Comparison of ENCODE assay signal across 36 mouse cellular contexts in the genomic region with DNA sequence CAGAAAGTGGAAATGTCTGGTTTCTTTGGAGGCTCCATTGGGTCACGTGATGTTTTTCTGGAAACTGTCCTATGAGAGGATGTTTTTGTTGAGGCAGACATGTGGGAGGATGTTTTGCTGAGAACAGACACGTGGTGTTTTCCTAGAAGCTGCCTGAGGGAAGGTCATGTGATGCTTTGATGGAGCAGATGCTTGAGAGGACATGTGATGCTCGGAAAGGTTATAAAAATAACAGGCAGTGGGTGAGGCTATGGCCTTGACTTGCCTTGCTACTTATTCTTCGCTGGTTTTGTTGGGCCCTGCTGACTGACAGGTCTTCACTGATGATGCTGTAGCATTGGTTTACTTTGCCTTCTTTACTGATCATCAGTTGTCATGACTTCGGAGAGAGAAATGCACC. TPM values are rescaled to one million over a fixed set of nuclear protein-coding genes. Genes with fewer than 3 reads are reported as not detected.
A peak's percentile ranks its signal among the peaks of the same experiment; 100 is the strongest.
DNase-seq lines count a peak whose midpoint lies in the region; ATAC-seq and TF ChIP-seq lines count a peak whose summit lies in the region.
"Had no signal": no experiment of that assay in that cellular context is flagged by ENCODE, and none has a peak within 500 bp of the region (broad histone marks: within the 10 kb centered on the region; RNA-seq: fewer than 3 reads in every experiment).

No protein-coding gene starts in this region.

- intact Hi-C loops in left cerebral cortex, postnatal 25 days (cut with DNase I) = no loop called here

- no peak for TF ChIP-seq CTCF in hindbrain, postnatal 0 days (IDR thresholded peaks at IDR 0.05; ENCODE audit: low read depth)

- H3K27ac ChIP-seq in hindbrain, postnatal 0 days = no peak overlapping the region
- H3K27ac ChIP-seq: forebrain, embryonic 10.5 days; forebrain, embryonic 13.5 days; hindbrain, embryonic 10.5 days; hindbrain, embryonic 13.5 days; intestine, embryonic 15.5 days had no signal

- H3K9ac ChIP-seq in hindbrain, postnatal 0 days (replicated peaks; ENCODE audit: low read length) = no peak overlapping the region
- H3K9ac ChIP-seq: forebrain, embryonic 13.5 days; hindbrain, embryonic 13.5 days; intestine, embryonic 15.5 days had no signal

- ATAC-seq in CD4-positive, CD25-positive, alpha-beta regulatory T cell, adult 4 months = peak; percentile 43
- ATAC-seq in activated CD4-positive, CD25-positive, alpha-beta regulatory T cell, adult 4 months = peak; percentile 59
- no peak for ATAC-seq in hindbrain, postnatal 0 days
- ATAC-seq: forebrain, embryonic 13.5 days; forebrain, embryonic 16.5 days; hindbrain, embryonic 16.5 days; intestine, embryonic 15.5 days; Patski had no signal

- no peaks in the 10 kb centered on the region for H3K36me3 ChIP-seq in myocyte (ENCODE audit: control insufficient read depth, insufficient read depth)
- H3K36me3 ChIP-seq in hindbrain, postnatal 0 days (ENCODE audit: insufficient read depth, low read length) = no peaks in the 10 kb centered on the region
- H3K36me3 ChIP-seq: forebrain, embryonic 10.5 days; G1E; hindbrain, embryonic 10.5 days; hindbrain, embryonic 13.5 days; intestine, embryonic 15.5 days had no signal

- no peak overlapping the region for H3K4me3 ChIP-seq in myocyte
- H3K4me3 ChIP-seq in hindbrain, postnatal 0 days (ENCODE audit: low read length) = no peak overlapping the region
- H3K4me3 ChIP-seq: forebrain, embryonic 10.5 days; forebrain, embryonic 13.5 days; hindbrain, embryonic 10.5 days; hindbrain, embryonic 13.5 days; intestine, embryonic 15.5 days had no signal

- no peaks in the 10 kb centered on the region for H3K4me1 ChIP-seq in hindbrain, postnatal 0 days (ENCODE audit: insufficient read depth, low read length)
- H3K4me1 ChIP-seq: forebrain, embryonic 10.5 days; forebrain, embryonic 13.5 days; hindbrain, embryonic 10.5 days; hindbrain, embryonic 13.5 days; intestine, embryonic 15.5 days had no signal

- 89% methylated on average over 5 of the region's 5 CpGs for WGBS in hindbrain, postnatal 0 days

- H3K9me3 ChIP-seq in hindbrain, postnatal 0 days (ENCODE audit: low read length) = no peaks in the 10 kb centered on the region
- H3K9me3 ChIP-seq: intestine, embryonic 15.5 days had no signal

- H3ac ChIP-seq in myocyte (ENCODE audit: control insufficient read depth, insufficient read length) = no peak overlapping the region

- no peaks in the 10 kb centered on the region for H3K79me2 ChIP-seq in myocyte (ENCODE audit: control insufficient read depth, insufficient read depth)

- peak; percentile 54 for DNase-seq in CD4-positive helper T cell, adult 2 months (ENCODE audit: low read depth, low spot score)
- DNase-seq in B cell, adult 2 months = no peak
- no peak for DNase-seq in left cerebral cortex, postnatal 25 days (ENCODE audit: low spot score in 2 of 2)
- DNase-seq in right cerebral cortex, postnatal 25 days = no peak
- no peak for DNase-seq in hindbrain, postnatal 0 days (ENCODE audit: low spot score)
- DNase-seq: adrenal gland, postnatal 10 days; adrenal gland, postnatal 36 days; cerebellum, adult 11-12 months; cerebellum, adult 9-10 months; cerebellum, postnatal 14 days; gastrocnemius, postnatal 10 days; gastrocnemius, postnatal 36 days; kidney, adult 11 months had no signal

- no peaks in the 10 kb centered on the region for H3K27me3 ChIP-seq in myocyte (ENCODE audit: control insufficient read depth, insufficient read depth, insufficient read length)
- H3K27me3 ChIP-seq in hindbrain, postnatal 0 days (ENCODE audit: insufficient read depth, low read length) = no peaks in the 10 kb centered on the region
- H3K27me3 ChIP-seq: forebrain, embryonic 13.5 days; hindbrain, embryonic 13.5 days; intestine, embryonic 15.5 days; Patski had no signal

- TF ChIP-seq POLR2A in myocyte (IDR thresholded peaks at IDR 0.05; ENCODE audit: insufficient read length, low read depth) = no peak

- no peak overlapping the region for H3K4me2 ChIP-seq in myocyte (ENCODE audit: low read depth)
- H3K4me2 ChIP-seq in hindbrain, postnatal 0 days (ENCODE audit: low read depth, low read length) = no peak overlapping the region
- H3K4me2 ChIP-seq: forebrain, embryonic 13.5 days; heart, embryonic 11.5 days; hindbrain, embryonic 13.5 days; intestine, embryonic 15.5 days had no signal

TF ChIP-seq in myocyte, 11 proteins besides CTCF, POLR2A, EP300 and RAD21:
- TF ChIP-seq TCF12 (IDR thresholded peaks at IDR 0.05; ENCODE audit: insufficient read depth, poor library complexity, severe bottlenecking) = no peak
- no peak for TF ChIP-seq REST (IDR thresholded peaks at IDR 0.05; ENCODE audit: insufficient read depth, insufficient read length)
- TF ChIP-seq MYOG (IDR thresholded peaks at IDR 0.05; ENCODE audit: control insufficient read depth in 1 of 3, insufficient read depth in 1 of 3, insufficient read length in 2 of 3, low read depth in 2 of 3) = no peak
- TF ChIP-seq CEBPB (IDR thresholded peaks at IDR 0.05; ENCODE audit: insufficient read depth, poor library complexity, severe bottlenecking) = no peak
- TF ChIP-seq USF1 (IDR thresholded peaks at IDR 0.05; ENCODE audit: low read depth) = peak; percentile 3
- TF ChIP-seq E2F4 (IDR thresholded peaks at IDR 0.05; ENCODE audit: insufficient read depth) = no peak
- no peak for TF ChIP-seq TCF3 (IDR thresholded peaks at IDR 0.05; ENCODE audit: insufficient read length, low read depth)
- TF ChIP-seq SRF (IDR thresholded peaks at IDR 0.05; ENCODE audit: control insufficient read depth, insufficient read length, low read depth) = no peak
- TF ChIP-seq POLR2AphosphoS2 (IDR thresholded peaks at IDR 0.05; ENCODE audit: insufficient read length, low read depth) = no peak

RNA-seq across cellular contexts. Expression of a gene that starts 8.6 kb away (rescaled TPM):
- polyA plus RNA-seq in CD4-positive, CD25-positive, alpha-beta regulatory T cell, adult 4 months (2017; shearing (Covaris generic)) = 10 to 100 TPM; 17.1 TPM
- 10 to 100 TPM; 13.2 to 16.0 TPM for polyA plus RNA-seq in activated CD4-positive, CD25-positive, alpha-beta regulatory T cell, adult 4 months (2017; shearing (Covaris generic))
- 17.4 TPM for polyA plus RNA-seq in myocyte (2012; fragmentation: generic; extraction: Trizol)
- 10 to 100 TPM; 95.8 to 98.3 TPM for total RNA-seq in left cerebral cortex, postnatal 25 days (2021)
- 71.3 and 79.9 TPM in 2 replicates for total RNA-seq in hindbrain, postnatal 0 days (2014; rRNA removed)
- 81.7 and 82.1 TPM in 2 replicates for polyA plus RNA-seq in hindbrain, postnatal 0 days (2015; fragmentation: Nextera tagmentation; extraction: Ambion mirVana)

RNA-seq across cellular contexts. Expression of a gene that starts 51.8 kb away (rescaled TPM):
- not detected for polyA plus RNA-seq in CD4-positive, CD25-positive, alpha-beta regulatory T cell, adult 4 months (2017; shearing (Covaris generic))
- polyA plus RNA-seq in activated CD4-positive, CD25-positive, alpha-beta regulatory T cell, adult 4 months (2017; shearing (Covaris generic)) = not detected
- polyA plus RNA-seq in myocyte (2012; fragmentation: generic; extraction: Trizol) = not detected
- not detected for total RNA-seq in left cerebral cortex, postnatal 25 days (2021)
- total RNA-seq in hindbrain, postnatal 0 days (2014; rRNA removed) = not detected in 2 replicates
- not detected in 2 replicates for polyA plus RNA-seq in hindbrain, postnatal 0 days (2015; fragmentation: Nextera tagmentation; extraction: Ambion mirVana)
- total RNA-seq: adrenal gland, adult 18-20 months; adrenal gland, postnatal 10 days; adrenal gland, postnatal 36 days; CH12.LX; G1E; gastrocnemius, adult 18-20 months; gastrocnemius, postnatal 10 days; gastrocnemius, postnatal 36 days; granulocyte monocyte progenitor cell, adult 5-6 weeks; heart, adult 8-10 months; heart, postnatal 25 days had no signal
- polyA plus RNA-seq: embryonic facial prominence, embryonic 11.5 days; embryonic facial prominence, embryonic 14.5 days; forebrain, embryonic 10.5 days; forebrain, embryonic 13.5 days; forebrain, embryonic 16.5 days; G1E; heart, embryonic 11.5 days; heart, embryonic 14.5 days; heart, postnatal 0 days; hindbrain, embryonic 10.5 days; hindbrain, embryonic 13.5 days; hindbrain, embryonic 16.5 days; intestine, embryonic 15.5 days; Patski had no signal
